In the genomic region with DNA sequence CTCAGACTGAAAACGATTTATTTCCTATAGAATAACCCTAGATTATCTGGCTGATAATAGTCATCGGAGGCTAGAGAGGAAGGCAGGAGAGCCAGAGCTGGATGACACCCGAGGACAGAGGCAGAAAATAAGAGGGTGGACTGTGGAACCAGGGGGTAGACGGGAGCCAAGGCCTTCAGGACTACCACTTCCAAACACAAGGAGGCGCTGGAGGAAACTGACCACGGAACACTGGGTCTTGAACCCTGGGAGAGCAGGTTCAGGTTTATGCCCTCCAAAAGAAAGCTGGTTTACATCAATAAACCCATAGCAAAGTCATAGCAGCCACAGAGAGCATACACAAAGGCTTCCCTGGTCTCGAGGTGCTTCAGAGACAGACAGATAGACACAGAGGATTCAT, we compare ENCODE assay signal across 9 mouse cellular contexts. TPM values are rescaled to one million over a fixed set of nuclear protein-coding genes. Genes with fewer than 3 reads are reported as not detected.
A peak's percentile ranks its signal among the peaks of the same experiment; 100 is the strongest.
DNase-seq lines count a peak whose midpoint lies in the region; ATAC-seq and TF ChIP-seq lines count a peak whose summit lies in the region.
"Had no signal": no experiment of that assay in that cellular context is flagged by ENCODE, and none has a peak within 500 bp of the region (broad histone marks: within the 10 kb centered on the region; RNA-seq: fewer than 3 reads in every experiment).

No protein-coding gene starts in this region.

- in situ Hi-C loops in CH12.LX (cut with MboI; ENCODE audit: low pct_ligation_motif_present, low pct_unique_long_range_greater_than_20kb, low sequenced_read_pairs) = no loop called here

- TF ChIP-seq RAD21 in CH12.LX (IDR thresholded peaks at IDR 0.05; ENCODE audit: low read depth, low read length) = peak; percentile 43

- 27% methylated on average over 7 of the region's 7 CpGs for WGBS in kidney, postnatal 0 days
- 28% methylated on average over 7 of the region's 7 CpGs for WGBS in kidney, embryonic 16.5 days

- H3K27me3 ChIP-seq in kidney, postnatal 0 days (ENCODE audit: insufficient read depth, low read length) = no peaks in the 10 kb centered on the region
- no peaks in the 10 kb centered on the region for H3K27me3 ChIP-seq in kidney, embryonic 16.5 days (ENCODE audit: insufficient read depth, low read length)
- H3K27me3 ChIP-seq in CH12.LX (replicated peaks) = peaks cover 82% of the 10 kb centered on the region

- TF ChIP-seq POLR2A in CH12.LX (IDR thresholded peaks at IDR 0.05; ENCODE audit: low read depth, low read length) = no peak

- no peak for TF ChIP-seq EP300 in CH12.LX (IDR thresholded peaks at IDR 0.05; ENCODE audit: low read length)

- no peaks in the 10 kb centered on the region for H3K79me2 ChIP-seq in CH12.LX (replicated peaks; ENCODE audit: control insufficient read depth, extremely low read depth, insufficient read depth, poor library complexity, severe bottlenecking)

- H3K4me2 ChIP-seq in kidney, postnatal 0 days (ENCODE audit: low read length) = no peak overlapping the region
- H3K4me2 ChIP-seq in kidney, embryonic 16.5 days (replicated peaks; ENCODE audit: low read depth, low read length) = no peak overlapping the region
- H3K4me2 ChIP-seq in CH12.LX (ENCODE audit: insufficient read depth, low read depth, poor library complexity, severe bottlenecking) = no peak overlapping the region

- ATAC-seq in kidney, postnatal 0 days (replicated peaks; ENCODE audit: low FRiP score, low read depth) = no peak
- no peak for ATAC-seq in kidney, embryonic 16.5 days (ENCODE audit: low FRiP score, low TSS enrichment)
- 0 out of 2 replicates have a peak, but pooled peaks have one; percentile 50 for ATAC-seq in monocyte, adult 5-6 weeks (replicated peaks; ENCODE audit: insufficient number of reproducible peaks, low FRiP score, low TSS enrichment, poor library complexity, severe bottlenecking)

- no peak overlapping the region for H3K4me3 ChIP-seq in kidney, postnatal 0 days (replicated peaks; ENCODE audit: low read depth, low read length)
- no peak overlapping the region for H3K4me3 ChIP-seq in kidney, embryonic 16.5 days (ENCODE audit: low read length)
- no peak overlapping the region for H3K4me3 ChIP-seq in CH12.LX (replicated peaks in 1 of 3; ENCODE audit: low read depth in 2 of 3, low read length in 2 of 3, poor library complexity in 1 of 3)

- dilution Hi-C loops in CH12.LX (cut with MboI; ENCODE audit: extremely low pct_ligation_motif_present, extremely low pct_unique_long_range_greater_than_20kb, low sequenced_read_pairs) = no loop called here

- H3K27ac ChIP-seq in kidney, postnatal 0 days = no peak overlapping the region
- H3K27ac ChIP-seq in kidney, embryonic 16.5 days (ENCODE audit: low read length) = no peak overlapping the region
- H3K27ac ChIP-seq in CH12.LX (ENCODE audit: insufficient read depth, low read depth) = no peak overlapping the region

- no peaks in the 10 kb centered on the region for H3K4me1 ChIP-seq in kidney, postnatal 0 days (replicated peaks; ENCODE audit: insufficient read depth, low read length)
- no peaks in the 10 kb centered on the region for H3K4me1 ChIP-seq in kidney, embryonic 16.5 days (ENCODE audit: insufficient read depth, low read length)
- peaks cover 0 to 3% of the 10 kb centered on the region in 2 experiments; a peak in 1 of 4 replicates for H3K4me1 ChIP-seq in CH12.LX (ENCODE audit: control insufficient read depth in 1 of 2, insufficient read depth in 2 of 2)

- H3K9ac ChIP-seq in kidney, postnatal 0 days (ENCODE audit: low read depth, low read length) = no peak overlapping the region
- H3K9ac ChIP-seq in kidney, embryonic 16.5 days (replicated peaks; ENCODE audit: low read length) = no peak overlapping the region
- no peak overlapping the region for H3K9ac ChIP-seq in CH12.LX (ENCODE audit: insufficient read depth, low read depth)

- no peaks in the 10 kb centered on the region for H3K9me3 ChIP-seq in kidney, postnatal 0 days (replicated peaks; ENCODE audit: low read length)
- H3K9me3 ChIP-seq in kidney, embryonic 16.5 days (ENCODE audit: low read length) = no peaks in the 10 kb centered on the region
- no peaks in the 10 kb centered on the region for H3K9me3 ChIP-seq in CH12.LX (replicated peaks; ENCODE audit: low read length)

- TF ChIP-seq CTCF in kidney, postnatal 0 days (IDR thresholded peaks at IDR 0.05; ENCODE audit: low read depth) = peak; percentile 43
- TF ChIP-seq CTCF in CH12.LX (conservative IDR thresholded peaks at IDR 0.05 in 1 of 2, IDR thresholded peaks at IDR 0.05 in 1 of 2; ENCODE audit: low read depth in 2 of 2, low read length in 2 of 2) = peak; percentile 19 to 71; a peak in 2 of 4 replicates

- intact Hi-C loops in gastrocnemius, postnatal 14 days (cut with DNase I; ENCODE audit: low total_unique reads) = loop anchor here (10.0 kb wide), 1 partner anchor 161 kb away; no protein-coding TSS in a partner anchor

- no peaks in the 10 kb centered on the region for H3K36me3 ChIP-seq in kidney, postnatal 0 days (ENCODE audit: insufficient read depth, low read length)
- no peaks in the 10 kb centered on the region for H3K36me3 ChIP-seq in kidney, embryonic 16.5 days (ENCODE audit: insufficient read depth, low read length)
- H3K36me3 ChIP-seq in CH12.LX (replicated peaks in 1 of 2; ENCODE audit: control insufficient read depth in 1 of 2, insufficient read depth in 1 of 2, low read length in 1 of 2) = no peaks in the 10 kb centered on the region

- no peak for DNase-seq in kidney, postnatal 0 days (ENCODE audit: low spot score)
- DNase-seq in CH12.LX (ENCODE audit: extremely low read depth) = peak; percentile 40
- DNase-seq in ZHBTc4 (ENCODE audit: low read depth, low spot score) = peak; percentile 56
- DNase-seq in gastrocnemius, postnatal 14 days = no peak
- DNase-seq in cerebellum, adult 11 months = no peak
- DNase-seq in adrenal gland, postnatal 10 days = no peak

TF ChIP-seq in CH12.LX, 34 proteins besides CTCF, POLR2A, EP300 and RAD21:
- TF ChIP-seq SMC3 (IDR thresholded peaks at IDR 0.05; ENCODE audit: low read depth, low read length) (peak; percentile 70), ZKSCAN1 (IDR thresholded peaks at IDR 0.05; ENCODE audit: borderline replicate concordance, low read depth, low read length) (no peak)

RNA-seq across cellular contexts. Expression of a gene that starts 3.4 kb away (rescaled TPM):
- polyA plus RNA-seq in kidney, postnatal 0 days (2015; fragmentation: Nextera tagmentation; extraction: Ambion mirVana) = not detected in 2 replicates
- not detected in 2 replicates for polyA plus RNA-seq in kidney, embryonic 16.5 days (2015; fragmentation: Nextera tagmentation; extraction: Ambion mirVana)
- not detected in 2 replicates for total RNA-seq in CH12.LX (2012; rRNA removed)
- total RNA-seq in CH12.LX (2014; rRNA removed) = not detected in 2 replicates
- polyA plus RNA-seq in CH12.LX (2012; ENCODE audit: insufficient read length, low read depth) = not detected in 2 replicates
- total RNA-seq in monocyte, adult 5-6 weeks (2017) = not detected in 3 replicates
- 1 to 10 TPM; 8.4 to 9.6 TPM for total RNA-seq in gastrocnemius, postnatal 14 days (2021)
- total RNA-seq in adrenal gland, postnatal 10 days (2021) = under 1 TPM; 0.18 to 0.69 TPM

RNA-seq across cellular contexts. Expression of a gene that starts 8.2 kb away (rescaled TPM):
- 24.2 and 24.7 TPM in 2 replicates for polyA plus RNA-seq in kidney, postnatal 0 days (2015; fragmentation: Nextera tagmentation; extraction: Ambion mirVana)
- polyA plus RNA-seq in kidney, embryonic 16.5 days (2015; fragmentation: Nextera tagmentation; extraction: Ambion mirVana) = 49.5 and 53.4 TPM in 2 replicates
- total RNA-seq in CH12.LX (2012; rRNA removed) = 28.4 and 42.5 TPM in 2 replicates
- 25.5 and 27.9 TPM in 2 replicates for total RNA-seq in CH12.LX (2014; rRNA removed)
- 34.9 and 38.8 TPM in 2 replicates for polyA plus RNA-seq in CH12.LX (2012; ENCODE audit: insufficient read length, low read depth)
- total RNA-seq in monocyte, adult 5-6 weeks (2017) = 13.3 to 21.2 TPM (median 17.5 TPM) in 3 replicates
- total RNA-seq in gastrocnemius, postnatal 14 days (2021) = 1 to 10 TPM; 9.2 to 9.3 TPM
- total RNA-seq in adrenal gland, postnatal 10 days (2021) = 10 to 100 TPM; 17.6 to 30.4 TPM

RNA-seq across cellular contexts. Expression of a gene that starts 9.2 kb away (rescaled TPM):
- polyA plus RNA-seq in kidney, postnatal 0 days (2015; fragmentation: Nextera tagmentation; extraction: Ambion mirVana) = 14.7 and 17.2 TPM in 2 replicates
- polyA plus RNA-seq in kidney, embryonic 16.5 days (2015; fragmentation: Nextera tagmentation; extraction: Ambion mirVana) = 23.2 and 26.8 TPM in 2 replicates
- total RNA-seq in CH12.LX (2012; rRNA removed) (11.6 and 12.6 TPM in 2 replicates), CH12.LX (2014; rRNA removed) (8.3 and 8.6 TPM in 2 replicates)
- polyA plus RNA-seq in CH12.LX (2012; ENCODE audit: insufficient read length, low read depth) = 14.2 and 14.3 TPM in 2 replicates
- total RNA-seq in monocyte, adult 5-6 weeks (2017) = 16.3 to 21.8 TPM (median 20.8 TPM) in 3 replicates
- 10 to 100 TPM; 14.3 to 15.5 TPM for total RNA-seq in gastrocnemius, postnatal 14 days (2021)
- total RNA-seq in adrenal gland, postnatal 10 days (2021) = 10 to 100 TPM; 29.8 to 33.3 TPM

RNA-seq across cellular contexts. Expression of a gene that starts 38.3 kb away (rescaled TPM):
- not detected in 2 replicates for polyA plus RNA-seq in kidney, postnatal 0 days (2015; fragmentation: Nextera tagmentation; extraction: Ambion mirVana)
- not detected in 2 replicates for polyA plus RNA-seq in kidney, embryonic 16.5 days (2015; fragmentation: Nextera tagmentation; extraction: Ambion mirVana)
- 0.04 and 0.08 TPM in 2 replicates for total RNA-seq in CH12.LX (2012; rRNA removed)
- total RNA-seq in CH12.LX (2014; rRNA removed) = not detected in 2 replicates
- not detected in 2 replicates for polyA plus RNA-seq in CH12.LX (2012; ENCODE audit: insufficient read length, low read depth)
- total RNA-seq in monocyte, adult 5-6 weeks (2017) = not detected in 3 replicates
- not detected for total RNA-seq in gastrocnemius, postnatal 14 days (2021)
- total RNA-seq in adrenal gland, postnatal 10 days (2021) = not detected
- total RNA-seq: hematopoietic stem cell, adult 5-6 weeks had no signal

RNA-seq across cellular contexts. Expression of a gene that starts 40.6 kb away (rescaled TPM):
- 54.5 and 59.9 TPM in 2 replicates for polyA plus RNA-seq in kidney, postnatal 0 days (2015; fragmentation: Nextera tagmentation; extraction: Ambion mirVana)
- 34.4 and 44.7 TPM in 2 replicates for polyA plus RNA-seq in kidney, embryonic 16.5 days (2015; fragmentation: Nextera tagmentation; extraction: Ambion mirVana)
- 0.08 TPM in 1 of 2 replicates, not detected in the other for total RNA-seq in CH12.LX (2012; rRNA removed)
- total RNA-seq in CH12.LX (2014; rRNA removed) = not detected in 2 replicates
- 1.6 and 1.9 TPM in 2 replicates for polyA plus RNA-seq in CH12.LX (2012; ENCODE audit: insufficient read length, low read depth)
- not detected in 3 replicates for total RNA-seq in monocyte, adult 5-6 weeks (2017)
- 10 to 100 TPM; 13.9 to 16.3 TPM for total RNA-seq in gastrocnemius, postnatal 14 days (2021)
- 10 to 100 TPM; 23.1 to 31.8 TPM for total RNA-seq in adrenal gland, postnatal 10 days (2021)
- total RNA-seq: hematopoietic stem cell, adult 5-6 weeks had no signal

Comparison
In these comparisons a context has a peak if more than half of its experiments do, and no peak if none do; other contexts are left out.
1. DNase-seq: peak in CH12.LX (single experiment) and ZHBTc4 (single experiment); none in kidney, postnatal 0 days (single experiment), gastrocnemius, postnatal 14 days (single experiment), cerebellum, adult 11 months (single experiment) and adrenal gland, postnatal 10 days (single experiment).